In the genomic region with DNA sequence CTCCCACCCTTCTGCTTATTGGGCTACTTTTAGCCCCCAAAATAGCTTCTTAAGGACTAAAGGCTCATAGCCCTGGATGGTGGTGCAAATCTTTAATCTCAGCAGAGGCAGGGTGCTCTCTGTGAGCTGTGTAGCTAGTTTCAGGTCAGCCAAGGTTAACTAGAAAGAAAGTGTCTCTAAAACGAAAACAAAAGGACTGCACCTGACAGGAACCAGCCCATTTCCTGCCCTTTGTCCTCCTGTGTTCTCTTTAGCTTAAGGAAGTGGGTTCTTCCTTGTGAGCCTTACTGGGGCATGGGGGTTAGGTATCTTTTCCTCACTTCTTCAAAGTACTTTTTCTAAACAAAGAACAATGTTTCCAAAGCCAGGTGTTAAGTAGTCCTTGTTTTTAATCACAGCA, we compare ENCODE assay signal across 11 mouse cellular contexts. TPM values are rescaled to one million over a fixed set of nuclear protein-coding genes. Genes with fewer than 3 reads are reported as not detected.
DNase-seq lines count a peak whose midpoint lies in the region; ATAC-seq lines count a peak whose summit lies in the region.
"Had no signal": no experiment of that assay in that cellular context is flagged by ENCODE, and none has a peak within 500 bp of the region (broad histone marks: within the 10 kb centered on the region; RNA-seq: fewer than 3 reads in every experiment).

No protein-coding gene starts in this region.

- H3K4me1 ChIP-seq in kidney, embryonic 16.5 days (ENCODE audit: insufficient read depth, low read length) = peaks cover 20% of the 10 kb centered on the region
- H3K4me1 ChIP-seq in kidney, embryonic 14.5 days (ENCODE audit: control insufficient read depth, insufficient read depth, low read length) = no peaks in the 10 kb centered on the region

- H3K4me3 ChIP-seq in kidney, embryonic 16.5 days (ENCODE audit: low read length) = no peak overlapping the region
- no peak overlapping the region for H3K4me3 ChIP-seq in kidney, embryonic 14.5 days (ENCODE audit: low read length)

- H3K9me3 ChIP-seq in kidney, embryonic 16.5 days (ENCODE audit: low read length) = no peaks in the 10 kb centered on the region
- no peaks in the 10 kb centered on the region for H3K9me3 ChIP-seq in kidney, embryonic 14.5 days (ENCODE audit: control insufficient read depth, low read length)

- H3K27me3 ChIP-seq in kidney, embryonic 16.5 days (ENCODE audit: insufficient read depth, low read length) = no peaks in the 10 kb centered on the region
- H3K27me3 ChIP-seq in kidney, embryonic 14.5 days (ENCODE audit: control insufficient read depth, insufficient read depth, low read length) = no peaks in the 10 kb centered on the region

- no peak overlapping the region for H3K4me2 ChIP-seq in kidney, embryonic 16.5 days (replicated peaks; ENCODE audit: low read depth, low read length)
- H3K4me2 ChIP-seq in kidney, embryonic 14.5 days (replicated peaks; ENCODE audit: low read depth, low read length) = no peak overlapping the region

- H3K27ac ChIP-seq in kidney, embryonic 16.5 days (ENCODE audit: low read length) = peak overlapping the region; percentile 40; the same call in 1 of the 2 replicates
- no peak overlapping the region; the same call in 1 of the 2 replicates for H3K27ac ChIP-seq in kidney, embryonic 14.5 days (ENCODE audit: low read depth, low read length)

- WGBS in kidney, embryonic 16.5 days = 24% methylated on average over 1 of the region's 1 CpGs
- WGBS in kidney, embryonic 14.5 days = 57% methylated on average over 1 of the region's 1 CpGs

- H3K9ac ChIP-seq in kidney, embryonic 16.5 days (replicated peaks; ENCODE audit: low read length) = no peak overlapping the region
- no peak overlapping the region for H3K9ac ChIP-seq in kidney, embryonic 14.5 days (ENCODE audit: low read depth, low read length)

- H3K36me3 ChIP-seq in kidney, embryonic 16.5 days (ENCODE audit: insufficient read depth, low read length) = no peaks in the 10 kb centered on the region
- no peaks in the 10 kb centered on the region for H3K36me3 ChIP-seq in kidney, embryonic 14.5 days (ENCODE audit: control insufficient read depth, insufficient read depth, low read length)

- no peak for ATAC-seq in kidney, embryonic 16.5 days (ENCODE audit: low FRiP score, low TSS enrichment)
- ATAC-seq in kidney, embryonic 14.5 days (ENCODE audit: low FRiP score, low TSS enrichment) = no peak
- ATAC-seq in megakaryocyte progenitor cell, adult 5-6 weeks (replicated peaks; ENCODE audit: poor library complexity) = peak; percentile 65

- peak; percentile 83 for DNase-seq in CD4-positive helper T cell, adult 2 months (ENCODE audit: low read depth, low spot score)
- DNase-seq in WW6 (ENCODE audit: low read depth, low spot score) = peak; percentile 71
- DNase-seq in embryo, embryonic 9.5 days (ENCODE audit: extremely low spot score) = no peak
- DNase-seq in kidney, adult 18-20 months = no peak
- no peak for DNase-seq in urinary bladder, postnatal 10 days (ENCODE audit: low spot score)
- DNase-seq: cerebellum, adult 2 months; layer of hippocampus, adult 9-11 months; lung, postnatal 36 days had no signal

RNA-seq across cellular contexts. Expression of gene Pdk1, which starts 6.5 kb away (rescaled TPM):
- polyA plus RNA-seq in kidney, embryonic 16.5 days (2015; fragmentation: Nextera tagmentation; extraction: Ambion mirVana) = 46.3 and 48.9 TPM in 2 replicates
- polyA plus RNA-seq in kidney, embryonic 14.5 days (2014; fragmentation: Nextera tagmentation; extraction: Ambion mirVana) = 28.8 and 40.5 TPM in 2 replicates
- total RNA-seq in megakaryocyte progenitor cell, adult 5-6 weeks (2015) = 25.9 and 26.5 TPM in 2 replicates
- total RNA-seq in megakaryocyte progenitor cell, adult 5-6 weeks (2017) = 54.9 and 79.0 TPM in 2 replicates

Comparison
In these comparisons a context has a peak if more than half of its experiments do, and no peak if none do; other contexts are left out.
1. DNase-seq: peak in CD4-positive helper T cell, adult 2 months (single experiment) and WW6 (single experiment); none in embryo, embryonic 9.5 days (single experiment), kidney, adult 18-20 months (single experiment) and urinary bladder, postnatal 10 days (single experiment).